ENCODE assay signal across 9 mouse cellular contexts in the genomic region with DNA sequence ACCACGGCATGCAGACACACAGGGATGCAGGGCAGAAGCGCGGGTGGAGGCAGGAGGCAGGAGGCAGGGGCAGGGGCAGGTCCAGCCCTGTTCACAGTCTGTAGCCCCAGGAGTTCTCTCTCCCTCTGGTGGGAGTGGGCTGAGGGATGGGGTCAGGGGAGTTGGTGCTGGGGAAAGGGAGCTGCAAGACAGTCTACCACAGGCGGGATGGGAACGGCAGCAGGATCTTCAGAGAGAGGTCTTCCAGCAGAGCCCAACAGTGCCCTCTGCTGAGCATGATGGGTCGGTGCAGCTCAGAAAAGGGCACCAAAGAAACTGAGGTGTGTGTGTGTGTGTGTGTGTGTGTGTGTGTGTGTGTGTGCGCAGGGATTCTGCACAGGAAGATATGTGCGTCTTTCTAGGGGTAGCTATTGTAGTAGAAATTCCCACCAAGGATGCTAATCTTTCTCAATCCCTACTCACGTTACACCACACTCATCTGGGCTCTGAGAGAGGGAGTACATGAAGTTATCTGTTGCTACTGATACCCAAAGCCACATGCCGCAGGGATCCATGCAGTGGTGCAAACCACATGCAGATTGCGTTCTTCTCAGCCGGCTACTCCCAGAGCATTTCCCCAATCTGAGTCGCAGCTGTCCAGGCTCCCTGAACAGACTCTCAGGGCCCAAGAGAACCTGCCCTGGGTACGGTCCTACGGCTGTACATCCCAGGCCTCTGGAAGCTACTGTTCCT.
DNase-seq lines count a peak whose midpoint lies in the region; ATAC-seq and TF ChIP-seq lines count a peak whose summit lies in the region.
"Had no signal": no experiment of that assay in that cellular context is flagged by ENCODE, and none has a peak within 500 bp of the region (broad histone marks: within the 10 kb centered on the region; RNA-seq: fewer than 3 reads in every experiment).

No protein-coding gene starts in this region.

- intact Hi-C loops in heart, postnatal 36 days (cut with DNase I), result loop anchor here (1.0 to 5.0 kb wide), 4 partner anchors 100 to 334 kb away; no protein-coding TSS in a partner anchor

- H3K4me1 ChIP-seq in G1E (ENCODE audit: insufficient read depth, low read depth, low read length), result peaks cover 58% of the 10 kb centered on the region
- peaks cover 15% of the 10 kb centered on the region for H3K4me1 ChIP-seq in forebrain, embryonic 13.5 days

- no peak for ATAC-seq in G1E (ENCODE audit: extremely low read depth, insufficient number of reproducible peaks, low FRiP score, poor library complexity, severe bottlenecking)
- peak; percentile 51 for ATAC-seq in forebrain, embryonic 13.5 days

- no peak overlapping the region for H3K4me2 ChIP-seq in forebrain, embryonic 13.5 days
- H3K4me2 ChIP-seq: lung, embryonic 15.5 days had no signal

- TF ChIP-seq POLR2A in brain, embryonic 14.5 days (IDR thresholded peaks at IDR 0.05; ENCODE audit: borderline replicate concordance, extremely low read depth, insufficient read depth, insufficient read length, poor library complexity, severe bottlenecking), result no peak

- H3K9me3 ChIP-seq in G1E (replicated peaks), result no peaks in the 10 kb centered on the region
- no peaks in the 10 kb centered on the region for H3K9me3 ChIP-seq in forebrain, embryonic 13.5 days (replicated peaks)
- H3K9me3 ChIP-seq: lung, embryonic 15.5 days had no signal

- no peak overlapping the region for H3K4me3 ChIP-seq in G1E (ENCODE audit: low read depth, low read length)
- no peak overlapping the region for H3K4me3 ChIP-seq in forebrain, embryonic 13.5 days
- H3K4me3 ChIP-seq: lung, embryonic 15.5 days had no signal

- H3K9ac ChIP-seq in forebrain, embryonic 13.5 days, result no peak overlapping the region
- H3K9ac ChIP-seq: lung, embryonic 15.5 days had no signal

- 55% methylated on average over 15 of the region's 15 CpGs for WGBS in forebrain, embryonic 13.5 days

- H3K27ac ChIP-seq in forebrain, embryonic 13.5 days, result no peak overlapping the region
- H3K27ac ChIP-seq: lung, embryonic 15.5 days had no signal

- TF ChIP-seq CTCF in G1E (IDR thresholded peaks at IDR 0.05; ENCODE audit: low read depth, low read length), result peak; percentile 92
- peak; percentile 86 for TF ChIP-seq CTCF in brain, embryonic 14.5 days (IDR thresholded peaks at IDR 0.05; ENCODE audit: borderline replicate concordance, extremely low read depth, insufficient read depth, insufficient read length)

- peaks cover 74% of the 10 kb centered on the region for H3K36me3 ChIP-seq in G1E (replicated peaks)
- no peaks in the 10 kb centered on the region for H3K36me3 ChIP-seq in forebrain, embryonic 13.5 days (ENCODE audit: poor library complexity, severe bottlenecking)
- H3K36me3 ChIP-seq: lung, embryonic 15.5 days had no signal

- peak; percentile 51 for DNase-seq in G1E (ENCODE audit: low spot score)
- peak; percentile 84 for DNase-seq in brain, embryonic 14.5 days (ENCODE audit: low read depth)
- peak; percentile 80 to 81 for DNase-seq in heart, postnatal 36 days
- peak; percentile 70 for DNase-seq in layer of hippocampus, adult 9-10 months (ENCODE audit: low spot score)
- DNase-seq in lung, postnatal 25 days (ENCODE audit: low spot score), result peak; percentile 62
- peak; percentile 64 for DNase-seq in retina, postnatal 7 days (ENCODE audit: low read depth, low spot score)
- peak; percentile 56 for DNase-seq in yolk sac, embryonic 10.5 days (ENCODE audit: low spot score)

- peaks cover 7% of the 10 kb centered on the region for H3K27me3 ChIP-seq in G1E (ENCODE audit: insufficient read depth, low read length)
- 0 out of 2 replicates have a peak, but pooled peaks cover 4% of the 10 kb centered on the region for H3K27me3 ChIP-seq in forebrain, embryonic 13.5 days
- H3K27me3 ChIP-seq: lung, embryonic 15.5 days had no signal
